Mouse (Mus musculus) liver, postnatal 0 days (tissue): ENCODE results near the gene R3hdm2. TPM values are rescaled to one million over a fixed set of nuclear protein-coding genes. Genes with fewer than 3 reads are reported as not detected.

ENCODE experiments used
- ATAC-seq: fragments of 200-750 bp; cut with Nextera tagmentation; 2 replicates; pipeline ENCODE4 v1.8.0; 2017; ENCODE audit warnings: mild to moderate bottlenecking, moderate library complexity
- DNase-seq: peaks from one replicate; pipeline ENCODE4 v3.0.0-alpha.2; 2016
- H3K27ac ChIP-seq: fragments of 300-500 bp; sonication (generic); 2 replicates; pipeline ENCODE4 v1.5.1; 2014; ENCODE audit warnings: antibody characterized with exemption, moderate library complexity, mild to moderate bottlenecking, low read depth
- H3K27me3 ChIP-seq: fragments of 300-500 bp; sonication (generic); 2 replicates; pipeline ENCODE4 v1.6.1; 2014; ENCODE audit warnings: low read length, control low read depth, mixed read lengths; ENCODE audit not compliant: insufficient read depth
- H3K36me3 ChIP-seq: fragments of 300-500 bp; sonication (generic); replicated peaks from 2 replicates; pipeline ENCODE4 v1.6.1; 2014; ENCODE audit warnings: mild to moderate bottlenecking, control low read depth, low read length, moderate library complexity, mixed read lengths; ENCODE audit not compliant: insufficient read depth
- H3K4me1 ChIP-seq: fragments of 300-500 bp; sonication (generic); 2 replicates; pipeline ENCODE4 v1.6.1; 2014; ENCODE audit warnings: antibody characterized with exemption, mild to moderate bottlenecking, control low read depth; ENCODE audit not compliant: insufficient read depth
- H3K4me2 ChIP-seq: fragments of 300-500 bp; sonication (generic); 2 replicates; pipeline ENCODE4 v1.6.1; 2014; ENCODE audit warnings: low read depth, mild to moderate bottlenecking, low read length, moderate library complexity, mixed read lengths
- H3K4me3 ChIP-seq: fragments of 300-500 bp; sonication (generic); 2 replicates; pipeline ENCODE4 v1.5.1; 2014; ENCODE audit warnings: low read depth, low read length
- H3K9ac ChIP-seq: fragments of 300-500 bp; sonication (generic); replicated peaks from 2 replicates; pipeline ENCODE4 v1.6.1; 2014; ENCODE audit warnings: mild to moderate bottlenecking, moderate library complexity
- H3K9me3 ChIP-seq: fragments of 300-500 bp; sonication (generic); 2 replicates; pipeline ENCODE4 v1.6.1; 2016; ENCODE audit warnings: mild to moderate bottlenecking, control low read depth, low read length, mixed read lengths
- CTCF ChIP-seq: sonication (generic); IDR thresholded peaks from 2 replicates; pipeline ENCODE4 v1.5.1; 2016; ENCODE audit warnings: antibody characterized with exemption, low read depth
- EP300 ChIP-seq: IDR thresholded peaks from 2 replicates; pipeline ENCODE4 v1.6.1; 2016; ENCODE audit warnings: antibody characterized with exemption, low read depth, mild to moderate bottlenecking
- WGBS: fragments of 180-500 bp; shearing (Covaris S2); extraction: QIAGEN DNeasy Blood & Tissue Kit; methylation state at CpG from one replicate; pipeline ENCODE4 v1.1.7; 2014; ENCODE audit not compliant: insufficient replicate concordance; 5-methylcytosine and 5-hydroxymethylcytosine counted together
- polyA plus RNA-seq: library from polyadenylated mRNA; unstranded; fragments of >200 nt; fragmentation: Nextera tagmentation; extraction: Ambion mirVana; gene quantifications from 2 replicates; pipeline ENCODE4 v1.2.1, GENCODE M21; 2015

Gene R3hdm2
- polyA plus RNA-seq, 1 experiment from 2014 or later = 16.6 TPM

GRCm38 (mm10) chr10:127437354-127438113, 57.4 kb downstream of the R3hdm2 start:
- 0 out of 2 replicates have a peak, but pooled peaks cover 3% of the 10 kb centered on the region for H3K36me3 ChIP-seq
- H3K4me2 ChIP-seq = no peak overlapping the region
- WGBS = 63% methylated on average over 5 of the region's 5 CpGs
- DNase-seq = no peak
- no peak overlapping the region for H3K4me3 ChIP-seq
- TF ChIP-seq EP300 (no peak), CTCF (no peak)
- peak; percentile 70 for ATAC-seq
- H3K27ac ChIP-seq = no peak overlapping the region
- no peaks in the 10 kb centered on the region for H3K9me3 ChIP-seq
- no peak overlapping the region for H3K9ac ChIP-seq
- no peaks in the 10 kb centered on the region for H3K27me3 ChIP-seq
- H3K4me1 ChIP-seq = peaks cover 3% of the 10 kb centered on the region; the same call in 1 of the 2 replicates

GRCm38 (mm10) chr10:127453701-127454100, 73.6 kb downstream of the R3hdm2 start:
- TF ChIP-seq CTCF (no peak), EP300 (no peak)
- no peak for DNase-seq
- H3K27ac ChIP-seq = no peak overlapping the region
- H3K4me3 ChIP-seq = no peak overlapping the region
- H3K36me3 ChIP-seq = peaks cover 59% of the 10 kb centered on the region
- no peaks in the 10 kb centered on the region for H3K4me1 ChIP-seq
- no peaks in the 10 kb centered on the region for H3K27me3 ChIP-seq
- 94% methylated on average over 1 of the region's 1 CpGs for WGBS
- no peak overlapping the region for H3K4me2 ChIP-seq
- no peak for ATAC-seq
- H3K9me3 ChIP-seq = no peaks in the 10 kb centered on the region
- no peak overlapping the region for H3K9ac ChIP-seq

GRCm38 (mm10) chr10:127462411-127463096, 82.4 kb downstream of the R3hdm2 start:
- TF ChIP-seq CTCF (no peak), EP300 (no peak)
- ATAC-seq (no peak), DNase-seq (no peak)
- H3K36me3 ChIP-seq = peaks cover 51% of the 10 kb centered on the region
- H3K4me2 ChIP-seq = no peak overlapping the region
- H3K9ac ChIP-seq = no peak overlapping the region
- no peak overlapping the region for H3K27ac ChIP-seq
- H3K9me3 ChIP-seq = no peaks in the 10 kb centered on the region
- 85% methylated on average over 5 of the region's 5 CpGs for WGBS
- no peaks in the 10 kb centered on the region for H3K4me1 ChIP-seq
- H3K27me3 ChIP-seq = no peaks in the 10 kb centered on the region
- H3K4me3 ChIP-seq = no peak overlapping the region

DNA sequence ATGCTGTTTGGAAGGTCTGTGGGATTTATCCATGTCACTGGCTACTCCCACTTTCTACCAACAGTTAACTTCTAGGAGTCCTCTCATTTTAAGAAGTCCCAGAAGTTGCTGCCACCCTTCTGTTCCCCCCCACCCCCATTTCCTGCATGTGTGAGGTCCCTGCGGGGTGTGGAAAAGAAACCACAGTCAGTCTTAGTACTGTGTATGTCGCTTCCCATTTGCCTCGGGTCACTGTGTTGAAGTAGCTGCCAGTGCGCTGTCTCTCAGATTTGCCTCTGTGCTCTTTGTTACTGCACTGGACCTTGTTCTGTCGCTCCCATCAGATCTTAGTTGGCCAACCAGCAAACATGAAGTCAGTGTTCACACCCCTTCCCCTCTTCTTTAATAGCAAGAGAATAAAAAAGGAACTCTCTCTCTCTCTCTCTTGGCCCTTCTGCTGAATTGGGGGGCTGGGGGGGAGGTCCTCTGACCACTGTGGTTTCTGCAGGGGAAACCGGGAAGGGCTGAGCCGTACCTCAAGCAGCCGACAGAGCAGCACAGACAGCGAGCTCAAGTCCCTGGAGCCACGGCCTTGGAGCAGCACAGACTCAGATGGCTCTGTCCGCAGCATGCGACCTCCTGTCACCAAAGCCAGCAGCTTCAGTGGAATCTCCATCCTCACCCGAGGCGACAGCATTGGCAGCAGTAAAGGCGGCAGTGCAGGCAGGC, 91.3 kb downstream of the R3hdm2 start:
- H3K9ac ChIP-seq = no peak overlapping the region
- H3K36me3 ChIP-seq = peaks cover 24% of the 10 kb centered on the region
- ATAC-seq = 0 out of 2 replicates have a peak, but pooled peaks have one; percentile 15
- H3K4me1 ChIP-seq = 0 out of 2 replicates have a peak, but pooled peaks cover 2% of the 10 kb centered on the region
- H3K9me3 ChIP-seq = no peaks in the 10 kb centered on the region
- H3K27me3 ChIP-seq = no peaks in the 10 kb centered on the region
- 37% methylated on average over 15 of the region's 15 CpGs for WGBS
- H3K4me2 ChIP-seq = 0 out of 2 replicates have a peak overlapping the region, but pooled peaks have one; percentile 13
- peak overlapping the region; percentile 5; the same call in 1 of the 2 replicates for H3K27ac ChIP-seq
- H3K4me3 ChIP-seq = no peak overlapping the region
- no peak for DNase-seq
- TF ChIP-seq CTCF (no peak), EP300 (no peak)

GRCm38 (mm10) chr10:127472722-127473121, 92.6 kb downstream of the R3hdm2 start:
- 0 out of 2 replicates have a peak, but pooled peaks cover 2% of the 10 kb centered on the region for H3K4me1 ChIP-seq
- H3K4me3 ChIP-seq = no peak overlapping the region
- no peak overlapping the region for H3K27ac ChIP-seq
- H3K9ac ChIP-seq = no peak overlapping the region
- DNase-seq (no peak), ATAC-seq (no peak)
- no peaks in the 10 kb centered on the region for H3K27me3 ChIP-seq
- H3K36me3 ChIP-seq = peaks cover 30% of the 10 kb centered on the region
- WGBS = 79% methylated on average over 9 of the region's 9 CpGs
- no peaks in the 10 kb centered on the region for H3K9me3 ChIP-seq
- no peak overlapping the region for H3K4me2 ChIP-seq
- no peak for TF ChIP-seq EP300
- no peak for TF ChIP-seq CTCF

DNA sequence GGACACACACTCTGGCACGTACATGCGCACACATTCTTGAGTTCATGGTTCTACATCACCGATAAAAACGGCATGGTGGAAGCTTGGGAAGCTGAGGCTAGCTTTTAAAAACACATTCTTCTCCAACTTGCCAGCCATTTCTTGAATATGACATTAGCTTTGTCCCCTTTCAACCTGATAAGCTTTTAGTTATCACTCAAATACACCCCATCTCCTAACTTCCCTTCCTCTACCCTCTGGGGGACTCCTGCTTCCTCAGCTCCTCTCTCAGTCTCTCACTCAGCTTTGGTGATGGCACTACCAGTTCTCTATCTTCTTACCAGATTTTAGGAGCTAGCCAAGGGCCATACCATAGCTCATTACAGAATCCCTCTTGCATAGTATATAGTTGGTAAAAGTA, 95.0 kb downstream of the R3hdm2 start:
- ATAC-seq = no peak
- Histone ChIP-seq H3K4me3 (no peak overlapping the region), H3K4me2 (no peak overlapping the region), H3K9me3 (no peaks in the 10 kb centered on the region), H3K9ac (no peak overlapping the region), H3K36me3 (peaks cover 32% of the 10 kb centered on the region), H3K27ac (no peak overlapping the region), H3K27me3 (no peaks in the 10 kb centered on the region), H3K4me1 (0 out of 2 replicates have a peak, but pooled peaks cover 2% of the 10 kb centered on the region)
- 87% methylated on average over 4 of the region's 4 CpGs for WGBS
- no peak for DNase-seq
- TF ChIP-seq EP300 = no peak
- TF ChIP-seq CTCF = no peak
